Mouse (Mus musculus): Measurements from ENCODE around the gene Gmppa. TPM values are rescaled to one million over a fixed set of nuclear protein-coding genes. Genes with fewer than 3 reads are reported as not detected.

The Gmppa gene
- polyA plus RNA-seq, 1 experiment = not detected

DNA sequence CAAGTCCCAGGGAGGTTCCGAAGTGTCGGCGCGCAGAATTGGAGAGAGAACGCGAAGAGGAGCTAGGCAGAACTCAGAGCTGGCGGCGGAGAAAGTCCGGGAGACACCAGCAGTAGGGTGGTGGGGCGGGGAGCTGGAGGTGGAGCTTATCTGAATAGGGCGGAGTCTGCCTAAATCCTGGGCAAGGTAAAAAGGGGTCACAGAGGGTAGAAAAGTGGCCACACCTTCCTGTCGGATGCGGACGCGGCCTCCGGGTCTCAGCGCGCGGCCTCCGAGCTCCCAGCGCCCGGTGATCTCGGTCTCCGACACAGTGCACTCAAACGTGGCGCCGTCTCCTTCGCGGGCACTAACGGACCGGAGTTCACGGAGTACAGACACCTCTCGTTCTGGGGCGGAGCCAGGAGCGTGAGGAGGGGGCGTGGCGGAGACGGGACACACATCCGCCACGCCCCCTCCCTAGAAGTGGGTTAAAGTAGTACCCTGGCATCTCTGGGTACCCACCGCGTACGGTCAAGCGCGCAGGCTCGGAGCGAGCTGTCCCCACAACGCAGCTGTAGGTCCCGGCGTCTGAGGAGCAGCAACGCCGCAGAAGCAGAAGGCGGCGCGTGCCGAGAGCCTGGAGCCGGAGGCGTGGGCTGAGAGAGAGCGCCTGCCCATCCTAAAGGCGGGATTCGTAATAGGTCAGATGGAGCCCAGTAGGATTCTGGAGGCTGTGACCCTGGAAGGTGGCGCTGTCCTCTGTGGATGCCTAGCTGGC is 51.9 kb downstream of the Gmppa start:
- under 1% methylated on average over 62 of the region's 62 CpGs for WGBS
- H3K27ac ChIP-seq (ENCODE audit: insufficient read depth, low read depth, low read length) = no peak overlapping the region
- peak overlapping the region; percentile 56 for H3K4me3 ChIP-seq (ENCODE audit: insufficient read depth, low read depth, low read length)
- TF ChIP-seq POLR2A (IDR thresholded peaks at IDR 0.05; ENCODE audit: insufficient read depth, low read depth, low read length) (no peak), CTCF (IDR thresholded peaks at IDR 0.05; ENCODE audit: insufficient read depth, low read depth, low read length) (no peak)
- H3K4me1 ChIP-seq (ENCODE audit: control insufficient read depth, insufficient read depth, low read length) = peaks cover 26% of the 10 kb centered on the region

DNA sequence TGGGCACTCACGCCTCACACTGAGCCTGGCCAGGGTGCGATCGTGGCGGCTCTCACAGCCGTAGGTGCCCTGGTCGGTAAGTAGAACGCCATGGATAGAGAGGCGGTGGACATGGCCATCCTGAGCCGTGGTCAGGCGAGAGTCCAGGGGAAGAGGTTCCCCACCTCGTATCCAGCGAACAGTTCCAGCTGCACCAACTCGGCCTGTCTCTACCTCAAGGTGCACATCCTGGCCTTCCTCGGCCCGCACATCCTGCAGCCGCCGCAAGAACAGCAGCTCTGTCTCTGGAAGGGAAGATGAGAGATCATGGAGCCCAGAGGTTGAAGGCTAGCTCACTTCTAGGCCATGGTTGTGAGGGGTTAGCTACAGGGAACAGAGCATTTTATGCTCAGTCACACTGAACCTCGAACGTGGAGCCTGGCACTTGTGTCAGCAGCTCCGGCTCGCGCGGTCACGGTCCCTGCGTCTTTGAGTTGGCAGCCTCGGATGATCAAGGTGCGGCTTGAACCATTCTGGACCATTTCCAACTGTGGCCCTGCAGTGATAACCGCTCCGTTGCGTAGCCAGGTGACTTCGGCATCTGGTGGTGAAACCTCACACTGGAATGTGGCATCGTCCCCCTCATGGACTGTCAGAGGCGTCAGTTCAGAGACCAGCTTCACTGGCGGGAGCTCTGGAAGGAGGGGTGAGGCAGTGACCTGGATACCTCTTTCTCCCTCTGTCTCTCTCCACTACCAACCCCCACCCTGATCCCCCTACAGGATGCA is 55.2 kb downstream of the Gmppa start:
- 92% methylated on average over 34 of the region's 34 CpGs for WGBS
- no peak for TF ChIP-seq CTCF (IDR thresholded peaks at IDR 0.05; ENCODE audit: insufficient read depth, low read depth, low read length)
- no peak for TF ChIP-seq POLR2A (IDR thresholded peaks at IDR 0.05; ENCODE audit: insufficient read depth, low read depth, low read length)
- H3K27ac ChIP-seq (ENCODE audit: insufficient read depth, low read depth, low read length) = no peak overlapping the region
- no peak overlapping the region for H3K4me3 ChIP-seq (ENCODE audit: insufficient read depth, low read depth, low read length)
- peaks cover 21% of the 10 kb centered on the region for H3K4me1 ChIP-seq (ENCODE audit: control insufficient read depth, insufficient read depth, low read length)

DNA sequence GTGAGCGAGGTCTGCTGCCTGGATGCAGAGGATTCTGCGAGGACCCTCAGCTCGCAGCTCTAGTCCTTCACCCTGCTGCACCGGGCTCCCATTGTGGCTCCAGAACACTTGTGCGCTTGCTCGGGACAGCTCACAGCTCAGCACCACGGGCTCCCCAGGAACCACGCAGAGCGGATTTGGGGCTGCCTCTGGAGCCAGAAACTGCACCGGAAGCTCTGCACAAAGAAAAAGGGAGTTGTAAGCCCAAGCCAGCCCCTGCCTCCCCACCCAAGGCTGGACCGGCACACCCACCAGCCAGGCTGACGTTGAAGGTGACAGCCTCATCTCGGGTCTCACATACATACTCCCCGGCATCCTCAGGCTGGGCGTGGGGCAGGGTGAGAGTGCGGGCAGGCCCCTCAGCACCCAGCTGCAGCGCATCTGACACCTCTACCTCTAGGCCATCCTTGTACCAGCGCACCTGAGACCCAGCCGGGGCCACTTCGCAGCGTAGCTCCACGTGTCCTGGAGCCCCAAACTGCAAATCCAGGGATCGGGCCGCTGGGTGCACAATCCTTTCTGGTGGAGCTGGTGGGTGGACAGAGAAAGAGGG is 56.9 kb downstream of the Gmppa start:
- Histone ChIP-seq H3K27ac (ENCODE audit: insufficient read depth, low read depth, low read length) (no peak overlapping the region), H3K4me3 (ENCODE audit: insufficient read depth, low read depth, low read length) (no peak overlapping the region), H3K4me1 (ENCODE audit: control insufficient read depth, insufficient read depth, low read length) (peaks cover 8% of the 10 kb centered on the region)
- WGBS = 67% methylated on average over 24 of the region's 24 CpGs
- no peak for TF ChIP-seq POLR2A (IDR thresholded peaks at IDR 0.05; ENCODE audit: insufficient read depth, low read depth, low read length)
- no peak for TF ChIP-seq CTCF (IDR thresholded peaks at IDR 0.05; ENCODE audit: insufficient read depth, low read depth, low read length)

Other genes with a start within 250 kb of the Gmppa start
- gene Ankzf1, start 243.8 kb upstream of the Gmppa start, polyA plus RNA-seq (2012; ENCODE audit: insufficient read depth, insufficient read length, low replicate concordance, missing spikeins) = not detected in 2 replicates
- gene Atg9a, start 243.7 kb upstream of the Gmppa start, polyA plus RNA-seq (2012; ENCODE audit: insufficient read depth, insufficient read length, low replicate concordance, missing spikeins) = not detected in 2 replicates
- gene Glb1l, start 225.1 kb upstream of the Gmppa start, polyA plus RNA-seq (2012; ENCODE audit: insufficient read depth, insufficient read length, low replicate concordance, missing spikeins) = not detected in 2 replicates
- gene Stk16, start 225.1 kb upstream of the Gmppa start, polyA plus RNA-seq (2012; ENCODE audit: insufficient read depth, insufficient read length, low replicate concordance, missing spikeins) = not detected in 2 replicates
- not detected in 2 replicates for gene Tuba4a, start 216.1 kb upstream of the Gmppa start, polyA plus RNA-seq (2012; ENCODE audit: insufficient read depth, insufficient read length, low replicate concordance, missing spikeins)
- not detected in 2 replicates for gene A630095N17Rik, start 203.8 kb upstream of the Gmppa start, polyA plus RNA-seq (2012; ENCODE audit: insufficient read depth, insufficient read length, low replicate concordance, missing spikeins)
- not detected in 2 replicates for gene Dnajb2, start 199.5 kb upstream of the Gmppa start, polyA plus RNA-seq (2012; ENCODE audit: insufficient read depth, insufficient read length, low replicate concordance, missing spikeins)
- not detected in 2 replicates for gene Ptprn, start 171.4 kb upstream of the Gmppa start, polyA plus RNA-seq (2012; ENCODE audit: insufficient read depth, insufficient read length, low replicate concordance, missing spikeins)
- not detected in 2 replicates for gene Resp18, start 157.5 kb upstream of the Gmppa start, polyA plus RNA-seq (2012; ENCODE audit: insufficient read depth, insufficient read length, low replicate concordance, missing spikeins)
- gene Dnpep, start 117.9 kb upstream of the Gmppa start, polyA plus RNA-seq (2012; ENCODE audit: insufficient read depth, insufficient read length, low replicate concordance, missing spikeins) = not detected in 2 replicates
- not detected in 2 replicates for gene Des, start 75.6 kb upstream of the Gmppa start, polyA plus RNA-seq (2012; ENCODE audit: insufficient read depth, insufficient read length, low replicate concordance, missing spikeins)
- gene Speg, start 60.6 kb upstream of the Gmppa start, polyA plus RNA-seq (2012; ENCODE audit: insufficient read depth, insufficient read length, low replicate concordance, missing spikeins) = not detected in 2 replicates
- not detected in 2 replicates for gene Asic4, start 14.5 kb downstream of the Gmppa start, polyA plus RNA-seq (2012; ENCODE audit: insufficient read depth, insufficient read length, low replicate concordance, missing spikeins)
- gene Chpf, start 43.4 kb downstream of the Gmppa start, polyA plus RNA-seq (2012; ENCODE audit: insufficient read depth, insufficient read length, low replicate concordance, missing spikeins) = not detected in 2 replicates
- not detected in 2 replicates for gene Tmem198, start 43.6 kb downstream of the Gmppa start, polyA plus RNA-seq (2012; ENCODE audit: insufficient read depth, insufficient read length, low replicate concordance, missing spikeins)
- not detected in 2 replicates for gene Obsl1, start 70.5 kb downstream of the Gmppa start, polyA plus RNA-seq (2012; ENCODE audit: insufficient read depth, insufficient read length, low replicate concordance, missing spikeins)
- gene Inha, start 71.1 kb downstream of the Gmppa start, polyA plus RNA-seq (2012; ENCODE audit: insufficient read depth, insufficient read length, low replicate concordance, missing spikeins) = not detected in 2 replicates
- not detected in 2 replicates for gene Stk11ip, start 85.6 kb downstream of the Gmppa start, polyA plus RNA-seq (2012; ENCODE audit: insufficient read depth, insufficient read length, low replicate concordance, missing spikeins)
- gene Slc4a3, start 110.3 kb downstream of the Gmppa start, polyA plus RNA-seq (2012; ENCODE audit: insufficient read depth, insufficient read length, low replicate concordance, missing spikeins) = not detected in 2 replicates